Mouse (Mus musculus) stomach, postnatal 0 days (tissue): ENCODE results near the gene Terf2.

Experiments used
- CTCF ChIP-seq: IDR thresholded peaks from 2 replicates; pipeline ENCODE4 v1.5.1; 2016; ENCODE audit warnings: antibody characterized with exemption, low read depth, mild to moderate bottlenecking, moderate library complexity
- EP300 ChIP-seq: optimal IDR thresholded peaks from 2 replicates; pipeline ENCODE3; 2016; ENCODE audit warnings: antibody characterized with exemption

- TF ChIP-seq CTCF, result no peak
- TF ChIP-seq EP300, result no peak
Observed at GRCm38 (mm10) chr8:107123063-107123614, 26.8 kb upstream of the Terf2 start.
